Mouse (Mus musculus) 3134 (cell line): Measurements from ENCODE around the gene B3galt5.
A peak's percentile ranks its signal among the peaks of the same experiment; 100 is the strongest.

ENCODE experiments used
- DNase-seq: peaks from one replicate; pipeline ENCODE4 v3.0.0-alpha.2; 2011; ENCODE audit warnings: low spot score; ENCODE audit not compliant: insufficient read length; ENCODE audit errors: extremely low read depth

B3galt5 gene

DNA sequence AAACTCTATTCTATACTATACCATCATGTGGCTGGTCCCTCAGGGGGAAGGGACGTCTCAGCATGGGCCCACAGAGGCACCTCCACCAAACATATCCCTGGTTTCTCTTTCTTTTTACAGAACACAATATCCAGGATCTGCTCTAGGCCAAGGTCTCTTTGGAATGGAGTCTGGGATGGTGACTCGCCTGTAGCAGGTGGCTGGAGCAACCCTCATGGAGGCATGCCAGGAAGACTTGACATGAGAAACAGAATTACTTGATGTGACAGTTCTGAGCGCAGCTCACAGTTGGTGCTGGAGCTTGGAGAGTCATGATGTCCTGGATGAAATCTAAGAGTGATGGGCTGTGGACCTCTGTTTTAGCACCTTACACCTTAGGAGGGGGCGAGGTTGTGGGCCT lies 104.0 kb downstream of the B3galt5 start:
- DNase-seq: no peak

DNA sequence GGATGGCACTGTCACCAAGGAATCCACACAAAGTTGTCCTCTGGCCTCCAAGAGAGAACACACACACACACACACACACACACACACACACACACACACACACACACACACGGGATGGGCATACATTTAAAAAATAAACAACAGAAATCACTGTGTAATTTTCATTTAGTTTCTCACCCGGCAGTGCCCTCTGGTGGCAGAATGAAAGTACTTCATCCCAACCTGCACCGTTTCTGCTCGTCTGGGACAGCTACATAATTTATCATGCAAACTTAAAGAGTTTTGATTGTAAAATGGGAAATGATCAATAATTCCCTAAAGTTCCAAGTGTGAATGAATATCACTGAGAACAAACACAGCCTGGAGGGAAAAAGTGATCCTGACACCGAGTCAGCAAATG lies 105.7 kb downstream of the B3galt5 start:
- no peak for DNase-seq

DNA sequence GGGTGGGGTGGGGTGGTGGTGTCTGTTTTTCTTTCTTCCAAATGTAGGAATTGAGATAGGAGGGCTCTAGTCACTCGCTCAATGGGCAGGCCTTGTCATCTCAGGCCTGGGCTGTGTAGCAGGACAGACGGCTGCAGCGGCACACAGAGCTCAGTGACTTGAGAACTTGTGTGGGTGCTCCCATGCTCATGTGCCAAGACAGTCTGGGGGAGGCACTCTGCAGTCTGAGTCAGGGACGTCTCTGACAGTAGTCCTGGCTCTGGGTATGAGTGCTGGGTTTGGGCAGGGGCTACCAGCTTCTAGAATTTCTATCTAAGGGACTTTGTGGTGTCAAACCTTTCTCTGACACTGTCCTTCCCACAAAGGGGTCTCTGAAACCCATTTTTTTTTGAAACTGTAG lies 106.3 kb downstream of the B3galt5 start:
- no peak for DNase-seq

DNA sequence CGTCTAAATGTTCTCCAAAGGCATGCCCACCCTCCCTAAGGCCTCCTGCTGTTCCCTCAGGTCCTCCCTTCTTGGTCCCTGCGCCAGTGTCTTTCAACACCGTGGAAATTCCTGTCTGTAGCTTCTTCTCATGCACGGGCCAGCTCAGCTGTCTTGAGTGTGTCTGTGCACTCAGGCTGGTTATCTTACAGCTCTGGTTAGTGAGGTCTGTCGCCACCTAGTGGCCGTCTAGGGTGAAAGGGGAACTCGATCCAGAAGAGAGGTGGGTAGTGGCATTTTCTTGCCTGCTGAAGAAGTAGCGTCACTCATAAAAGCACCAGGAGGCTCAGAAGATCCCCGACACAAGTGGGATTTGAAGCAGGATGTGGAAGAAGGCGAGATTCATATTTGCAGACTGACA lies 109.5 kb downstream of the B3galt5 start:
- DNase-seq: peak; percentile 16

DNA sequence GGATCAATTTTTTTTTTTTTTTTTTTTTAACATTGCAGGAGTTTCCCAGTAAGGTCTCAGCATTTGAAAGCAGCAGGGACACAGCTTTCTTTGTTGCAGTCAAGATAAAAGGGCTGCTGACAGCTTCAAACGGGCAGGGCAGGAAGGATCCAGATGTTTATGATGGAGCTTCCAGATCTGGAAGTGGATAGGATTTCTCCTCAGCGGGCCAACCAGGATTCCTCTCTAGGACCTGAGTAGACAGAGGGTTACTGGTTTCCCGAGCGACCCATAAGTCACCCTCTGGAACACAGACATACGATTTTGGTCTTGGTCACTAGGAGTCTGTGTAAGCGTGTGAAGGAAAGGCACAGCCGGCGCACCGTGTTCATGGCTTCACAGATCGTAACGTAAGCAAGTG lies 112.5 kb downstream of the B3galt5 start:
- DNase-seq: no peak

DNA sequence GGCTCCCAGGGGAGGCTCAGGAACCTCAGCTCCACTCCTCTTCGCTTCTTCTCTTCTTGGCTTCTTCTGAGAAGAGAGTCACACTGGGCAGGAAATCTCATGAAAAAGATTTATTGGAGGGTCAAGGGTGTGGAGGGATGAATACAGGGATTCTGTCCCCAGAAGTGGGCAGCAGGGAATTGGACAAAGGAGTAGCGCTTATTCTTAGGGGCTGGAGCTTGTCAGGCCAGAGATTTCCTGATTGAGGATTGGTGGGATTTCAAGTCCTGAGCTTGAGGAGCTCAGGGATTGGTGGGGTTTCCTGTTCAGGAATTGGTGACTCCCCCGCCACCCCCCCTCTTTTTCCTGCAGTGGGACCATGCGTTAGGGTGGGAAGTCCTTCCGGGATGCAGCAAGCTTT lies 113.2 kb downstream of the B3galt5 start:
- DNase-seq: no peak

DNA sequence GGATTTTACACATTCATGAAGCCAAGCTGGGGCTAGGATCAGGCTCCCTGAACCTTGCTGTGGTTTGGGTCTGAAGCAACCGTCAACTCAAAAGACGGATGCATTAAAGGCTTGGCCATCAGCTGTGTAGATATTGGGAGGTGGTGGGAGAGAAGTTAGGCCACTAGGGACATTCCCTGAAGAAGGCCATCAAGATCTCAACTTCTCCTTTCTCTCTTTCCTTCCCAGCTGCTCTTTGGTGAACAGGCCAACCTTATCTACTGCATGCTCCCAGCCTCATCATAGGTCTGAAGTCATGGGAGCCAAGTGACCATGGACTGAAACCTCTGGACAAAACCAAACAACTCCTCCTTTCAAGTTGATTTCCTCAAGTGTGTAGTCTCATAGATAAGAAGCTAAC lies 115.9 kb downstream of the B3galt5 start:
- DNase-seq: no peak

DNA sequence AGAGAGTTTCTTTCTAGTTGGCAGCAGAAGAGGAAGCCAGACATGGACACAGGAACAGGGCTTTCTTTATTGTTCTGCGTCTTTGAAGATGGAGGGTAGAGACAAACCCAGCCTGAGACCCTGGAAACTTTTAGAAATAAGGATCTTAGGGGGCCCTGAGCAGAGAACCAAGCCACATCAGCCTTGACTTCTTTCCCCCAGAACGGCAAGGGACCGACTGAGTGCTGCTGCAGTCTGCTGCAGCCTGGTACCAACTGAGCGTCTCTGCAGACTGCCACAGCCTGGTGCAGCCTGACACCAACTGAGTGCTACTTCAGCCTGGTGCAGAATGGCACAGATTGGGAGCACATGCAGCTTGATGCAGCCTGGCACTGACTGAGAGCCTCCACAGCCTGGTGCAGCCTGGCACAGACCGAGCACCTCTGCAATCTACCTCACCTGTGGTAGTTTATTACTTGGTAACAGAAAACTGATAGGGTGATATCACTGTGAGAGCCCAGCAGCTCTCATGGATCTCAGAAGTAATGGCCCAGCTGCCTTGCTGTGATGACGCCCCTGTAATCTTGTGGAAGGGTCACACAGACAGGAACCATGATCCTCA lies 117.8 kb downstream of the B3galt5 start:
- no peak for DNase-seq

DNA sequence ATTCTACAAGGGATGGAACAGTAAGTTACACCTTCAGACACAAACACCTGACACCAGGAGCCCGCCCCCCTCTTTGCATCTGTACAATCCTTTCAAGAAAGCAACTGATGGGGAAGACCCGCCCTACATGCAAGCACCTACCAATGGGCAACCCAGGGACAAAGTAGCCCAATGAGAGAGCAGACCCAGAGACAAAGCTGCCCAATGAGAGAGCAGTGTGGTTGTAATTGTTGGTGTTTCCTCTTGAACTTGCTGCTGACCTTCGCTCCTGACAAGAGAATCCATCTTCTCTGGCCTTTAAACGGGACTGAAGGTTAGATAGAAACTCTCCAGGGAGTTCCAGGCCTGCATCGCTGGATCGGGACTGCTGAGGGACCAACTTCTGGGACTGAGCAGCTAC lies 118.4 kb downstream of the B3galt5 start:
- DNase-seq: peak; percentile 9

DNA sequence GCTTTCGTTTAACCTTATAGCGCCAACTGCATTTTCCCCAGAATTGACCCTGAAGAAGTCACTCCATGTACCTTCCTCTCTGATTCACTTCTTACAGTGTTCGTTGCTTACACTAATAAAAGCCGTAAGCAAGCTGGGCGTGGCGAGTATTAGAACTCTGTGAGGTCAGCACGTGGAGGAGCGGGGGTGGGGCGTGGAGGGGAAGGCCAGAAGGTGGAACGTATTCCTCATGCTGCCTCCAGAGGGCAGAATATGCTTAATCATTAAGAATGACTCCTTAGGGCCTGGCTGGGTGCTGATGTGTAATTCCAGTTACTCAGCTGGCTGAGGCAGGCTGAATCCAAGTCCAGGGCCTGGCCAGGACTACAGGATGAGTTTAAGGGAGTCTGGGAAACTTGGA lies 122.3 kb downstream of the B3galt5 start:
- DNase-seq: peak; percentile 79

DNA sequence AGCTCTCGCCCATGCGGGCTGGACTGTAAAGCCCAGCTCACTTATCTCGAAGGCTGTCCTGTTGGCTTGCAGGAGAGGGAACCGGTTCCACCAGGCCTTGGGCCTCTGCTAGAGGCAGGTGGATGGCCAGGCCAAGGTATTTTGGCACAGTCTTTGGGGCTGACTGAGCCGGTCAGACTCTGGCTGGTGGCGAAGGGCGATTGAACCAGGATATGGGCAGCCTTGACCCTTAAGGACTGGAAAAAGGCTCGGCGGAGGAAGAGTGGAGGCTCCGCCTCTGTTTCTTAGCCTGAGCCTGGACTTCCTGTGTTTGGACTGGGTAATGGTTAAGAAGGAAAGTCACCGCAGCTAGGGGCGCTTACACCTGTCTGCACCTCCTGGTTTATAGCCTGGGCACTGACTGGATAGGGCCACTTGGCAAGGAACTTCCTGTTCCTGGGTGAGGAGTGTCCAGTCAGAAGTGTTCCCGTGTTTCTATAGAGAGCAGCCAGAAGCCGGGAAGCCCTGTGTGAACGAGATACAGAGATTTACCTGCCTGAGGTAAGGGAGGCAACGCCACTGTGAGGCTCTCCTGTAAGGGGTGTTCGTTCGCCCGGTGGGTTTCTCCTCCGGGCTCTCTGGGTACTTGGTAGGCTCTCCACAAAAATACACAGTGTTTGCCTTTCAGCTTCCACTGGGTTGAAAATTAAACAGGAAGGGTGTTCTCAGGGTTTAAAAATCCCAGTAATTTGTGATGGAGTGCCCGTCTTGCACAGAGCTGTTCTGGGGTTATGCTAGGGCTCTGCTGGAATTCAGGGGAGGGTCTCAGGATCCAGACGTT lies 125.9 kb downstream of the B3galt5 start:
- no peak for DNase-seq

DNA sequence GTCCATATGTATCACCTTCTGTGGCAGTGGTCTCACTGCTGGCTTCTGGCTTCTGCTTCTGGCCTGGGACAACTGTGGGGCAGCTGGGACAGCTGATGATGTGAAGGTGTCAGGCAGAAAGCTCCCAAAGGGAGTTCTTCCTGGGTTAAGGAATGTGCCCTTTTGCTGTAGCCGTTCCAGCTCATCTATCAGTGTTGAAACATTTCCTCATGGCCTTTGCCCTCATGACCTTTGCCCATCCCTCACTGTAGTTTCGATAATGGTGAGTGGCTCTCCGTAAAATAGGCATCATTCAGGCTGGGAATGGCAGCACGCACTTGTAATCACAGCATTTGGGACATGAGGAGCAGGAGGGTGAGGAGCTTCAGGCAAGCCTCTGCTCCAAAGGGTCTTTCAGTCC lies 127.3 kb downstream of the B3galt5 start:
- no peak for DNase-seq

DNA sequence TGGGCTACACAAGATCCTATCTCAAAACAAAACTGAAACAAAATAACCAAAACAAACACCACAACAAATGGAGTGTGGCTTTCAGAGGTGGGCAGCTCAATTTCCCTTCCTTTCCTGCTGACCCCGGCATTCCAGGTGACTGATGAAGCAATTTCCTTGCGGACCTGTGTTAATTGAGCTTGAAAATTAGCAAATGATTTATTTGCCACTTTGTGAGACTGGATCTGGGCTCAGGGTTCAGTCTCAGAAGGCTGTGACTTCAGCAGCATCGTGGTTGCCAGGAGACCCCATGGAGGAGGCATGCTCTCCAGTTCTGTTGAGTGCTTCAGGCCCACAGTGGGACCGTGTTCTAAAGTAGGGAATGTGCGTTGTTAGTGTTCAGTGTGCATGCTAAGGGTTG lies 127.7 kb downstream of the B3galt5 start:
- no peak for DNase-seq

DNA sequence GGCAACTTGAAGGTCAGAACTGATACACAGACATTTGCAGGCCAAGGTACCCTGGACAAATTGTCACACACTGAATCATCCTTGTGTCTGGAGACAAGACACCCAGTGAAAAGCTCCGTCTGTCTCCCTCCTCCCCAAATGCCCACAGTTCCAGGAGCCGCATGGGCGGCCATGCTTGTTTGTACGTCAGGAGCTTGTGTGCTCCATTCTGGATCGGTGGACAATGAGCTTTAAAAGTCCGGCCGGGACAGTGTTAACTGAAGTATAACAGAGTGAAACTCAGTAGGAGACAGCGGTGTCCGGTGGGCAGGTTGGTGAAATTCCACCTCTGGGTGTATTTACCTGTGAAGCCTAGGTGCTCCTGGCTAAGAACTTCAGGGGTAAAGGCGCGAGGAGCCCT lies 129.3 kb downstream of the B3galt5 start:
- no peak for DNase-seq
